In the genomic region with DNA sequence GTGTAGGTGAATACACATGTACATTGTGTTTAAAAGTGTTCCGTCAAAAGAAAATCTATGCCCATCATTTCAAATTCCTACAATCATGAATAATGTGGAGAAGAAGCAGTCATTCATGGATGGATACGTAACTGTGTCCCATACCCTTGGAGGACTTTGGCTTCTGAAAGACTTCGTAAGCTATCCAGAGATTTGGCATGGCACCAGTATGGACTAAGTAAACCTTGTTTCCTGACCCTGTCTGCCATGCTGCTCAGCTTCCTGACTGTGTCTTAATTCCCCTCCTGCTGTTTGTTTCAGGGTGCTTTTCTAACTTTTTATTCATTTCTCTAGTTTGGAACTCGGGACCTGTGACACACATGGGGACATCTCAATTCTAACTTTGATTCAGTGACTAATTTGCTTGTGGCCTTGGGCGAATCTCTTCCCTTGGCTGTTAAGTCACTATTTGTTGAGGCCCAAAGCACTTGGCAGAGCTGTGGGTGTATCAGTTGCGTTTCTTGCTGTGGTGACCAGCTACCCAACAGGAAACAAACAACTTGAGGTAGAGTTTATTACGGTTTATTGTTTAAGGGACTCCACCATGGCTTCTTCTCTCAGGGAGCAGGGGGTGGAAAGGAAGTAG, we compare ENCODE assay signal across 13 mouse cellular contexts.
DNase-seq lines count a peak whose midpoint lies in the region.
"Had no signal": no experiment of that assay in that cellular context is flagged by ENCODE, and none has a peak within 500 bp of the region (broad histone marks: within the 10 kb centered on the region; RNA-seq: fewer than 3 reads in every experiment).

No protein-coding gene starts in this region.

- DNase-seq in adrenal gland, postnatal 36 days, result peak; percentile 16 to 20
- DNase-seq in adrenal gland, postnatal 10 days, result no peak
- peak; percentile 62 for DNase-seq in kidney, adult 9 months
- DNase-seq in kidney, adult 11 months, result no peak
- peak; percentile 28 for DNase-seq in lung, postnatal 10 days
- no peak for DNase-seq in lung, postnatal 14 days
- DNase-seq in skeletal muscle tissue, adult 2 months (ENCODE audit: low read depth, low spot score), result peak; percentile 49
- no peak for DNase-seq in cerebellum, postnatal 25 days
- DNase-seq: adrenal gland, postnatal 25 days; cerebellum, adult 11 months; forebrain, postnatal 0 days; heart, adult 11 months; left cerebral cortex, postnatal 4 days had no signal

Comparison
In these comparisons a context has a peak if more than half of its experiments do, and no peak if none do; other contexts are left out.
1. DNase-seq: peak in adrenal gland, postnatal 36 days (2 of 2), kidney, adult 9 months (single experiment), lung, postnatal 10 days (single experiment) and skeletal muscle tissue, adult 2 months (single experiment); none in adrenal gland, postnatal 10 days (single experiment), kidney, adult 11 months (single experiment), lung, postnatal 14 days (single experiment) and cerebellum, postnatal 25 days (0 of 2).